Mouse (Mus musculus) urinary bladder, adult 2 months (tissue): ENCODE results near the gene AI837181. TPM values are rescaled to one million over a fixed set of nuclear protein-coding genes. Genes with fewer than 3 reads are reported as not detected.
A peak's percentile ranks its signal among the peaks of the same experiment; 100 is the strongest.
"Not testable (repeated sequence)": the region's sequence is repeated elsewhere in the genome, so short reads cannot be mapped to it uniquely, and the experiment has no call there.

Experiments used
- DNase-seq: peaks from one replicate; pipeline ENCODE4 v3.0.0; 2022; ENCODE audit warnings: low spot score
- polyA plus RNA-seq: library from polyadenylated mRNA; depleted of rRNA; stranded (reverse); fragments of >200 nt; gene quantifications from 2 replicates; pipeline ENCODE4 v1.2.3, GENCODE M21; 2012; rRNA removed

Gene AI837181
- 65.3 and 68.9 TPM in 2 replicates for polyA plus RNA-seq

DNA sequence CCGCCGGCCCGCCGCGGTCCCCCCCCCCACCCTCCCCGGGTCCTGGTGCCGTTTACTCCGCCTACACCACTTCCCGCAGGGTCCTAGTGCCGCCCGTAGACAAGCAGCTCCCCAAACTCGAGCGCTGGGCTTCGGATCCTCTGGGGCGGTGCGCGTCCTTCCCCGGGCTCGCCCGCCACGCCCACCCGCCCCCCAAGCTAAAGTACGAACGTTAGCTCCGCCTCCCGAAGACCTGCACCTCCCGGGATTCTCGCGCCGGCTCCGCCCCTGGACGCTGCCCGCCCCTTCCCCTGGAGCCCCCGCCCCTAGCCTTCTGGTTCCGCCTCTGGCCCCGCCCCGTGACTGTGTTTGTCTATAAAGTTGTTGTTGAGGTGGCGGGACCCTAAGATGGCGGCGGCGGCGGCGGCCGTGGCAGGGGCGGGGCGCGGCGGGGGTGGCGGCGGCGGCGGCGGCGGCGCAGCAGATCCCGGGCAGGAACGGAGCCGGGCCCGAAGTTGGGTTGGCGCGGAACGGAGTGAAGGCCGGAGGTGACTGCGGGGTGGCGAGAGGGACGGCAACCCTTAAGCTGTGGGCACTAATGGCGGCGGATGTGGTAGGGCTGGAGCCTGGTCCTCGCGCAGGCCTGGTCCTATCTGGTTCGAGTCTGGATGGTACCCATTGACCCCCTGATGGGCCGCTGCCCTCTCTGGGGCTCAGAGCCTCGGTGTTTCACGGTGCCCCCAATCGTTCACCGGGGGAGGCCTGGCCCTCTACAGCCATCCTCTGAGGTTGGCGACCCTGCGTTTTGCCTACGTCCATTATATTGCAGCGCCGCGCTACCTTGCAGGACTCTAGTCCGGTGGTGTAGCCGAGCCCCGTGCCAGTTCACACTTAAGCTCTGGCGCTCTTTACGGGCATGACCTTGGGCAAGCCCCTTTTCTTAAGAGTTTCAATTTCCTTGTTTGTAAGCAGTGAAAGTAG lies at the start of gene AI837181, which contains the start of gene Drap1:
AI837181 (plus strand) TSS at position 363 of the 960 bp plus-strand sequence.
Drap1 (minus strand) TSS at position 198 of the 960 bp plus-strand sequence.
- DNase-seq: peak; percentile 81

DNA sequence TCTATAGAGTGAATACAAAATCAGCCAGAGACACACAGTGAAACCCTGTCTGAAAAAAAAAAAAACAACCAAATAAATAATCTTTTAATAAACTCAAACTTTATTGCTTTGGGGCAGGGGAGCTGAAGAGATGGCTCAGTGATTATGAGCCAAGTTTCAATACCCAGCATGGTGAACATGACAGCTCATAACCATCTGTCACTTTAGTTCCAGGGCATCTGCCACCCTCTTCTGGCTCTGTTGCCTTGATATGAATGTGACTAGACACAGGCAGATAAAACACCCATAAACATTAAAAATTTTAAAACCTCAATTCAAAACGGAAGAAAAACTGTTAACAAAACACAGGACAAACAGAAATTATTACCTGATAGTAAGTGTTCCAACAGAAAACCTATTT lies 47.5 kb upstream of the AI837181 start:
- no peak for DNase-seq

DNA sequence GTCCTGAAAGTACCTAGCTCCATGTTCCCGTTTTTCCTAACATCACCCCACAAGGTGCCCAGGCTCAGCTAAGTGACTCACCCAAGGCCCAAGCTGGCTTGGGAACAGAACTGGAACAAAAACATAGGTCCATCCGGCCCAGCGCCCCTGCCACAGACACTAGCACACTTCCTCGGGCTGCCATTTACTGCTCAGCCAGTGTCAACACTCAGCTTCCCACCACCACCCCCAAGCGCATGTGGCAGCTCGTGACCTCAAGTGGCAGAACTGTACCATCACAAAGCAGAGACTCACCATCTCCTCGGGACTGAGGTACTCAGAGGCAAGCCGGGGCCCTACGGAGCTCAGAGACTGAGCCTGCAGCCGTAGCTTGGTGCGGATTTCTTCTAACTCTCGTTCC lies 41.6 kb upstream of the AI837181 start:
- DNase-seq: no peak

DNA sequence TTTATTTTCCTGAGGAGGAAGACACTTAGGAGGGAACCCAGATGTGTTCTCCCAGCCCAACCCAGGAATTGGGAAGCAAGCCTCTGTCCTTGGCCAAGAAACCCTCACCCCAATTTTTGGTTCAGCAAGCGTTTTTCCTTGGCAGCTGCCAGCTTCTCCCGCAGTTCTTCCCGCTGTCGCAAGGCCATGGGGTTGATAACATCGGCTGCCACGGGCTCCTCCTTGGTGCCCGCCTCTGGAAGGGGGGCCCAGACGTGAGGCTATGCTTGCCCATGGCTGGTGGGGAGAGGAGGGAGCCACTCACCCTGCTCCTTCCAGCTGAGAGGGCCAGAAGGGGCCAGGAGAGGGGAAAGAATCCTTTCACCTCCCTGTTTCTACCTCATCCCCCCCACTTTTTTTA lies 40.2 kb upstream of the AI837181 start:
- DNase-seq: no peak

DNA sequence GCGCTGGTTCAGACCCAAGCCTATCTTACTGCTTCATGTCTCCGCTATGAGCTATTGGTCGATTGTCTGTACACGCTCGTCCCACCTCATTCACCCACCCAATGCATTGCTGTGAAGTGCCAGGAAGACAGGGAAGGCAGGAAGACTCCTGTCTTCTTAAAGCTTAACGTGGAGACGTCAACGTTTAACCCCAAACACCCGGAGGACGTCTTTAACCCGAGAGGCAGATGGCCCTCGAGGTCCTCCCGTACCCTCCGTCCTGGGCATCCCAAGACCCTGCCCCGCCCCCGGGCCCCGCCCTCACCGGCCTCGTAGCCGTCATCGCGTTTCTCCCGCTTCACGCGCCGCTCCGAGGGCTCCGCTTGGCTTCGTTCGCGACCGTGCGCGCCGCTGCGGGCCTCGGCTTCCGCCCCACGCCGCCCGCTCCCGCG lies 36.9 kb upstream of the AI837181 start:
- no peak for DNase-seq

DNA sequence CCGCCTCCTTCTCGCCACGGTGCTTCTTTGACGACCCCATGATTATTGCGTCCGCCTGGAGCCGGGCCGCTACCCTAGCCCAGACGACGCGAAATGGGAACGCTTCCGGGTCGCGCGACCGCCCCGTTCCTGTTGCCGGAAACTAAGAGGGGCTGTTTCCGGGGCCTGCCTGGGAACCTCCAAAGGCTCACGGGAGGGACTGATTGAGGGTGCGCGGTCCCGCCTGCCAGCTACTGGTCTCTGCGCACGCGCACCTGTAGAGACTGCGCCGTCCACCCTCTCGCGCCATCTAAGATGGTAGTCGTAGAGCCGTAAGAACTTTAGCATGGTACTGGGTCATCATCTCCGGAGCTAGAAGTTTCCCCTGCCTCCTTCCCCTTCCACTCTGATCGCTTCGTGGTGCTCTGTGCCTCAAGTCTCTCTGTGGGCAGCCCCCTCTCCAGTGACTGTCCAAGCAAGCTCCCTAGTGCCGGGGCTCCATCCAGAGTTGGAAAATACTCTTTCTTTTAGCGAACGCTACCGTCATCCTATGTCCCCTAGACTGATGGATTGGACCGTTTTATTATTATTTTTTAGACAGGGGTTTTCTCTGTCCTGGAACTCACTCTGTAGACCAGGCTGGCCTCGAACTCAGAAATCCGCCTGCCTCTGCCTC lies 36.2 kb upstream of the AI837181 start, which contains the start of gene Sart1:
Sart1 (minus strand) TSS at position 116 of the 655 bp plus-strand sequence.
- peak; percentile 82 for DNase-seq

DNA sequence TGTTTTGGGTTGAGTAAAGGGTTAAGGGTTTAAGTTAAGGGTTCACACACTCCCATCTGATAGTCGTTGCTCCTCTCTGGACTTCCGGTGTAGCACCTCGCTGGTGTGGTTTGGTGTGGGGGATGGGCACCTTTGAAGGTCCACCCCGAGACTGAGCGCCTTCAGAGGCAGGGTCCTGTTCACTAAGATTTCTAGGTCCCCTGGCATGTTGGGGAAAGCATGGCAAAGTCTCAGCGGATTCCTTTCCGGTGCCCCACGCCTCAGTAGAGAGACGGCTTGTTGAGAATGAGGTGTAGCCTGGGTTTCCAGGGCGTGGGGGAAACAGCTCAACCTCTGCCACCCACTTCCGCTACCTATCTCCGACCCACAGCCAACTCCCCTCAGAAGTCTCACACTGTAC lies 35.3 kb upstream of the AI837181 start:
- peak; percentile 48 for DNase-seq

DNA sequence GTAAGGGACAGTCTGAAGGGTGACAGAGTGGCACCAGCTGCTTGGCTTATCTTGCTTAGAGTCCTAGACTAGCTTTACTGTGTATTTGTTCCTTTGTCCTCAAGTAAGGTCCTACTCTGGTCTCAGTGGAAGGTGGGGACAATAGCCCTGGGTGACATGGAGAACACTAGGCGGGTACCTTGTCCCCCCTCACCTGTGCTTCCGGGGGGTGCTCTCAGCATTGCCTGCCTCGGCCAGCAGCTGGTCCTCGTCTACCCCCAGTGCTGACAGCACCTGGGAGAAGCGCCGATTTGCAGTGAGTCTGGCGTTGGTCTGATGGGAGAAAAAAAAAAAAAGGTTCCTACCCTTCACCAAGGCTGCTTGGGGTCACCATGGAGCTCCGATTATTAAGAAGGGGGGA lies 34.5 kb upstream of the AI837181 start:
- DNase-seq: no peak

DNA sequence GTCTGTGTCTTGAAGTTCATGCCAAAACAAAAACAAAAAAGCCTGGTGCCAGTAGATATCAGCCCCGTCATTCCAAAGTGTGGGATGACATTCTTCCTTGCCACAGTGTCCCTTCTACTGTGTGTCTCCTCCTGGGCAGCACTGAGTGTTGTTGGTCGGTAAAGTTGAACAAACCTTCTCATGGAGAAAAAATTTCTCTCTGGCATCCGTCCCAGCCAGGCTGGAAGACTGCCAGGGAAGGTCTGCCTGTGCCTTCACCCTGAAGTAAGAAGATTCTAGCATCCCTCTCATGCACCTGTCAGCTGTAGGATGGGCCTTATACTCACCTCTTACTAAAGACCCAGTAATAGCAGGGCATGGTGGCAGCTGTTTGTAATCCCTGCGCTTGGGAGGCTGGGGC lies 32.1 kb upstream of the AI837181 start:
- peak; percentile 47 for DNase-seq

DNA sequence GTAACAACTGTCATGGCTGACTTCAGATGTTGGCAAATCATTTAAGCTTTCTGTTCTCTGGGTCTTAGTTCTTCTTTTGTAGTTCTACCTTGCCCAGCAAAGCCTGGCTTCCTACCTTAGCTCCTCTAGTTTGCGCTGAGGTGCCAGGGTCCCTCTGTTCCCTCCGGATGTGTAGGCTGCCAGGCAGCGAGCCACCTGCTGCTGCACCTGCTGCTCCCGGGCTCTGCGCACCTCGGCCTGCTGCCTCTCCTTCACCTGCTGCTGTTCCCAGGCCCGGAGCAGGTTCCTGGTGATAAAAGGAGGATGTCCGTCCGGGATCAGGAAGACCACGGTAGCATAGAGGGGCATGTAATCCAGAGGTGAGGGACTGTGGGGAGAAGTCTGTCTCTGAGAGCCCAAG lies 30.8 kb upstream of the AI837181 start:
- no peak for DNase-seq

DNA sequence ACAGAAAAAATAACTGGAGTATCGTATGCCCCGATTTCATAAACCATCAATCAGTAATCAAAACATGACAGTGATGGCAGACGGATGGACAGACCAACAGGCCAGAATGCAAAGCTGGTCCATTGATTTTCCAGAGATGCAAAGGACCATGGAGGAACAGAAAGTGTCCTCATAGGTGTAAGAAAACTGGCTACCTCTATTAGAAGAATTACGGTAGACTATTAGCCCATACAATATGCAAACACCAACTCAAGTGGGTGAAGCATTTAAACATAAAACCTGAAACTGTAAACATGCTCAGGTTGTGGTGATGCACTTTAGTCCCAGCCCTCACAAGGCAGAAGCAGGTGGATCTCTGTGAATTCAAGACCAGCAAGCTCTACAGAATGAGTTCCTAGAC lies 29.6 kb upstream of the AI837181 start:
- DNase-seq: no peak

DNA sequence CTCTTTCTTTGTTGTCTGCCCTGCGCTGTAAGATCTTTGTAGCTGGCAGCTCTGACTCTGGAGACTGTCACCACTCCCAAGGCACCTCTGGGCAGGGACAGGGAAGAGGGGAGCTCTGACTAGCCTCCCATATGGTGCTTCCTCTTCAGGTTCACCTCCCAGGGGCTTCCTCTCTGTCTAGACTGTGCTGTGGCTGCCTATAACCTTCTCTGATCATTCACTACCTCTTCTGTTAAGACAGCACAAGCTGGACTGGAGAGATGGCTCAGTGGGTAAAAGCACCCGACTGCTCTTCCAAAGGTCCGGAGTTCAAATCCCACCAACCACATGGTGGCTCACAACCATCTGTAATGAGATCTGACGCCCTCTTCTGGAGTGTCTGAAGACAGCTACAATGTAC lies 23.9 kb upstream of the AI837181 start:
- not testable (repeated sequence) for DNase-seq

DNA sequence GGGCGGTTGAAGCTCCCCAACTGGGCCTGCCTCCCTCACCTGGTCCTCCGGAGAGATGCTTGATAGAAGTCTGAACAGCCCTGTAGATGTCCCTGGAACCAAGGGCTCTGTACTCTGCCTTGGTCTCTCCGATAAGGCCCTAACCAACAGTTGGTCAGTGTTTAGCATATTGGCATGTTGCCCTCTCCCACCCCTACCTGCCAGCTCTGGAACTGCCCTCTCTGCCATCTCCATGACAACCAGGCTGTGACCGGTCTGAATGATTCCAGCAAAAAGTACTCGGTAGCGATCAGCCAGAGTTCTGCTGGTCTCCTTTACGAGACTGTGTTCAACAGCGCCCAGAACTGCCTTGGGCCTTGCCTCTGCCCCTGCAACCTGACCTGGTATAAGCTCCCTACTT lies 22.7 kb upstream of the AI837181 start, which contains the start of gene Tsga10ip:
Tsga10ip (minus strand) TSS at position 234 of the 400 bp plus-strand sequence.
- DNase-seq: no peak

DNA sequence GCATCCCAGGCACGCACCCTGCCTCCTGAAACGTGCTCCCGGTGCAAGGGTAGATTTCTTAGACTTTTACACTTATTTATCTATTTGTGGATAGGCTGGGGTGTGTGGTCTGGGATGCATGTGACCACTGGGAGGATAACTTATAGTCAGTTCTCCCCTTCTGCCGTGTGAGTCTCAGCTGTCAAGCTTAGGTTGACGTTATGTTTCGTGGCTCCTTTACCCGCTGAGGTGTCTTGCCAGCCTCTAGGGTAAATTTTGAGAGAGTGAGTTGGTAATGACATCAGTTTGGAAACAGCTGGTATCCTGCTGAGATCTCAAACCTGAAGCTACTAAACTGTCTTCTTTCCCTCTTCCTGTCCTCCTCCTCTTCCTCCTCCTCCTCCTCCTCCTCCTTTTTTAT lies 19.0 kb upstream of the AI837181 start:
- no peak for DNase-seq

DNA sequence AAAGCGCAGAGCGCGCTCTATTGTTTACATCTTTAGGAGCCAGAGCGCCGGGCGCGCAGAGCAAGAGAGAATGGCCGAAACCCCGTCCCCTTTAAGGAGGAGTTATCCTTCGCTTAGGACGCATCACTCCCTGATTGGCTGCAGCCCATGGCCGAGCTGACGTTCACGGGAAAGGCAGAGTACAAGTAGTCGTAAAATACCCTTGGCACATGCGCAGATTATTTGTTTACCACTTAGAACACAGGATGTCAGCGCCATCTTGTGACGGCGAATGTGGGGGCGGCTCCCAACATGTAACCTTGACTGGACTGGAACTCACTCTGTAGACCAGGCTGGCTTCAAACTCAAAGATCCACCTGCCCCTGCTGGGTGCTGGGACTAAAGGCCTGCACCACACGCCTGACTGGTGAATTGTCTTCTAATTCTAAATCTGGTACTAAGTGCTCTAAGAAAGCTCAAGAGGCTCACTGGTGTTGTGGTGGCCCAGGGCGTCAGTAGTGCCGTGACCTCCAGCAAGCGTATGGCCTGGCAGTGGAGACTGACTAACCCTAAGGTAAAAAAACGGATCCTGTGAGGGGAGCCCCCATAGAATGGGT lies 18.3 kb upstream of the AI837181 start:
- DNase-seq: not testable (repeated sequence)

DNA sequence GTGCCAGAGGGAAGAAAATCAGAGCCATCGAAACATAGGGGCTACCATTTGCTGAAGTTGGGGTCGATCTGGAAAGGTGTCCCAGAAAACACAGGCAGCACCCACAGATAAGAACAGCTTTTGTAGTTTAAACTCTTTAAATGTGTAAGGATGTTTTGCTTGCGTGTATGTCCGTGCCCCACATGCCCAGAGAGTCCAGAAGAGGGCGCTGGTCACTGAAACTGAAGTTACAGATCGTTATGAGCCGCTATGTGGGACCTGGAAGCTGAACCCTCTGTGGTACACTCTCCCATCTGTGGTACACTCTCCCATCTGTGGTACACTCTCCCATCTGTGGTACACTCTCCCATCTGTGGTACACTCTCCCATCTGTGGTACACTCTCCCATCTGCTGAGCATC lies 17.8 kb upstream of the AI837181 start:
- DNase-seq: no peak

DNA sequence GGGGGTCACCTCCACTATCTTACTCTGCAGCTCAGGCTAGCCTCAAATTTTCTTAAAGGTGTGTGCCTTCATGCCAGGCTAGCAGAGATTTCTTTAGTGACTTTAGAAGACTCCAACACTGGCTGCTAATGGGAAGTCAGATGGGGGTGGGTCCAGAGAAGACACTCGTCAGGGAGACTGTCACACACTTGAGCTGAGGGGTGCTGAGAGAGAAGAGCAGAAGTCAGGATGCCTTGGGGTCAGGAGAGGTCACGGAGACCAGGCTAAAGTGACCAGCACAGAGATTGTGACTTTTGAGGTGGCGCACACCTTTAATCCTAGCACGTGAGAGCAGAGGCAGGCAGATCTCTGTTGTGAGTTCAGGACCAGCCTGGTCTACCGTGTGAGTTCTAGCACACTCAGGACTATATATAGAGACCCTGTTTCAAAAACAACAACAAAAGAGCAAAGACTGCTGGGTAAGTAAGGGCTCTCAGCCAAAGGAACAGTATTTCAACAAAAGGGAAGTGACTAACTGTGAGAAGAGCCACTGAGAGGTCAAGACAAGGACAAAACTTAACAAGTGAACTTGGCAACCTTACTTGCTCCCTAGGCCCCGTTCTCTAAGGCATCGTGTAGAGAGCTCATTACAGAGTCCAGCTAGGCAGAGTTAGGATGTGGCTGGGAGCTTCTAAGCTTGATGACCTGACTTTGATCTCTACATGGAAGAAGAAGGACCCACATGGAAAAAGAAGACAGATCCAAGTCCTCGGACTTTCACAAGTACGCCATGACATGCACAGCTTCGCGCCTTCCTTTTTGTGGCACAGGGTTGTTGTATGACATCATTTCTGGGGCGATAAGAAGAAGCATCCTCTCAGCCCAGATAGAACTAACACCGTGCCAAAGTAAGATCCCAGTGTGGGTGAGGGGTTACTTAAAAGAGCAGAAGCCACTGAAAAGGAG lies 16.6 kb upstream of the AI837181 start:
- DNase-seq: no peak

DNA sequence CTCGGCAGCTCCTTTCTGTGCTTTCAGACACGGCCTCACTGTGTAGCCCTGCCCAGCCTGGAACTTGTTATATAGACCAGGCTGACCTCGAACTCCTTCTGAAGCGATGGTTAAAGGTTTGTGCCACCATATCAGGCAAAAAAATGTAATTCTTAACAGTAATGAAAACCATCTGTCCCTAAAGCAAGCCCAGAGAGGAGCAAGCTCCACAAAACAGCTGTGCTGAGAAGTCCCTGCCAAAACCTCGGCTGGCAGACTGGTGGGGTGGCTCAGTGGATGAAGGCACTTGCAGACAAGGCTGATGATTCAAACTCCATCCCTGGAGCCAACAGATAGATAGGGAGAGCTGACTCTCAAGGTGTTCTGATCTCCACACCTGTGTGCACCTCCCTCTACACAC lies 15.9 kb upstream of the AI837181 start:
- DNase-seq: no peak

DNA sequence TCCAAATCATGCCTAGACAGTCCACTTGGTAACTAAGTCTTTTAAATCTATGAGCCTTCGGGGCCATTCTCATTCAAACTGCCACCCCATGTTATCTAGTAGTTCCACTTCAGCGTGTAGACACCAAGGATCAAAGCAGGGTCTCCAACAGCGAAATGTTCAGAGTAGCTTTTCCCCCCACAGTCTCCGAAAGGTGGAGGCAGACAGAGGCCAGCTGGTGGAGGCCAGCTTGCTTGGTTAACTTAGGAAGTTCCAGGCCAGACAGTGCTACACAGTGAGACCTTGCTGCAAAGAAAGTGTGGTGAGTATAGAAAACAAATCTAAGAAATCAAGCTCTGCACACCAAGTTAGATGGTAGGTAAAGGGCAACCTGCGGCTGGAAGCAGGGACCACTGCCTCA lies 14.3 kb upstream of the AI837181 start:
- DNase-seq: no peak

DNA sequence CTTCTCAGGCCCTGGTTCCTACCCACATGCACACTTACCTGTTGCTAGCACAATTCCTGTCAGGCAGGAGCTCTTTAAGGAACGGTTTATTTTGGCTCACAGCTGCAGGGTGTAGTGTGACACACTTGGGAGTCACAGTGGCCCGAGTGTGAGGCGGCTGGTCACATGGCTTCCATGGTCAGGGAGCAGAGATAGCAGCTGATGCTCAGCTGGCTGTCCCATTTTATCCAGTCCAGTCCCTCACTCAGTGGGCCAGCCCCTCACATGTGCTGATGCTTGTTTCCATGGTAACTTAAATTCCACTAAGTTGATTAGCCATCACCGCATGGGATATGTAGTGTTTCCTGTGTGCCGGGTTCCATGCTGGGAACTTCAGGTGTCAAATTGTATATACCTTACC lies 13.0 kb upstream of the AI837181 start:
- no peak for DNase-seq

DNA sequence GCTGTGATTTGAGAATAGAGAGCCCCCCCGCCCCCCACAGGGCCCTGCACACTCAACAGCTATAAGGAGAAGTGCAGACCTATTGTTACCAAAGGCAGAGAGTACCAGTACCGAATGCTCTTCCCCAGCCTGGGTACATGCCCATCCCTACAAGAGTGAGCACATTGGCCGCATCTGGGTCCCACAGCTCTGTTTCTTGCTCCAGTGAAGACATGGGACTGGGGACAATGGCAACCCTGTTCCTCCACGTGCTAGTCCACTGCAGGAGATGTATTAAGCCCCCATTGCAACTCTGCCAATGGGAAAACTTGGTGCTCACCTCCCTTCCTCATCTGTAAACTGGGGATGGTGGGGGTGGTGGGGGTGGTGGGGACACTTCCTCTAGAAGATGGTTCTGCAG lies 11.1 kb upstream of the AI837181 start:
- no peak for DNase-seq
